Mouse (Mus musculus): ENCODE measurements at regions not wholly inside any gene's neighbourhood (a gene's known extent, or its start where the extent isn't known, plus 50 kb on each side); places are given as distances from the start of the nearest gene placed in this dataset.

DNA sequence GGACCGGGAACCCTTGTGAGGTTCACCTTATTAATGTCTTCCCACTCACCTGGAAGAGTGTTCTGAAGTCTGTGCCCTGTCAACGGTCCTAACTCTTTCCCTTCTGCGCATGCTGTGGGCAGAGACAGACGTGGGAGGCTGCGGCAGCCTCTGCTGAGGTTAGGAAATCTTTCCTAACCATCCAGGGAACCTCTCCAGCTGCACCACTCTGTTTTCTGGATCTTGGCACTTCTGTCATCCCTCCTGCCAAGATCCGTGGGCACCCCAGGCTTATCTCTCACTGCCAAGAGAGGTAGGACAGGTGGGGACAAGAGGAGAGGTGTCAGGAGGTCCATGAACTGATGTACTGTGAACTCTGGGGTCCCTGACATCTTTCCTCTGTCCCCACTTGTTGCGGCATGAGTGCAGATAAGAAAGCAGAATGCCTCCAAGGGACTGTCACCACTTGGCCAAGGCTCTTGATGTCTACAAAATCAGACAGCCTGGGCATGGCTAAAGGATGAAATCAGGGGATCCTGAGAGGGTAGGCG is 114.8 kb downstream of the Ndufa10 start:
- no peak for DNase-seq (ENCODE audit: low read depth, low spot score)
- no peaks in the 10 kb centered on the region for H3K36me3 ChIP-seq (ENCODE audit: control insufficient read depth, insufficient read depth, low read length, poor library complexity, severe bottlenecking)
- no peaks in the 10 kb centered on the region for H3K27me3 ChIP-seq (ENCODE audit: control insufficient read depth, insufficient read depth, low read length, poor library complexity, severe bottlenecking)

DNA sequence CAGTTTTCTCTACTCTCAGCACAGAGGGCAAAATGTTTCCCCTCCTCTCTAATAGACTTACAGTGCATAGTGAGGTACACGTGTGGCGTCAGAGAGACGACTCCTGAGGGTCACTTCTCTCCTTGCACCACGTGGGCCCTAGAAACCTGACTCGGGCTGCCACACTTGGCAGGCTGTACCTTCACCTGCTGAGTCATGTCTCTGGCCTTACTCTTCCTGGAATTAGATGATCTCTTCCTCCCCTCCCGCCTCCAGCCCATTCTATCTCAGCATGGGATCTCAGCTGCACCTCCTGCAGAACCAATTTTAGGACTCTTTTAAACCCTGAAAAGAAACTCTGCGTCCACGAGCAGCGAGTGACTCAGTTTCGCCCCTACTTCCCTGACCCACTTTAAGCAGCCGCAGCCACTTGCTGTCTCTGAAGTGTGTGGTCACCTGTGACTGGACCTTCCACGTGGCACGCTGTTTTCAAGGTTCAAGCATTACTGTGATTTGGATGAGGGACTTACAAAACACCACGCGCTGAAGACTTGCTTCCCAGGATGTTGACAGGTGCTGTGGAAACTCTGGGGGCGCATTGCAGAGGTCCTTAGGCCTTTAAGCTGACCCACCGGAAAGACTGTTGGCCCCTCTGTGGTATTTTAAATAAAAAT is 125.2 kb downstream of the Ndufa10 start:
- H3K36me3 ChIP-seq (ENCODE audit: control insufficient read depth, insufficient read depth, low read length, poor library complexity, severe bottlenecking): no peaks in the 10 kb centered on the region
- DNase-seq (ENCODE audit: low read depth, low spot score): no peak
- H3K27me3 ChIP-seq (ENCODE audit: control insufficient read depth, insufficient read depth, low read length, poor library complexity, severe bottlenecking): no peaks in the 10 kb centered on the region

DNA sequence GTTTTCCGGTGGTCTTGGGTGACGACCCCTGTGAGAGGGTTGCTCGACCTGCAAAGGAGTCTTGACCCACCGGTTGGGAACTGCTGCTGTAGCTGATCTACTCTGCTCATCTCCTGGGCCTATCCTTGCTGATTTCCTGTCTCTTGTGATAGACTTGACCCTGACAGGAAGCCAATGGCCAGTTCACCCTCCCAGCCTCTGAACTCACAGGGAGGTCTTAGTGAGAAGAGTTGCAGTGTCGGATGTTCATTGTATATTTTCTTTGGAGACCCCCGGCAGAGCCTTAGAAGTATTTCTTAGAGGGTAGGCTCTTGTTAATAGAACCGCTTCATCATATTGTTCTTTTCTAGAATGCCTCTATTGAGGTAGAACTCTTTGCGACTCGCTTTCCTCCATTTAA is 126.0 kb downstream of the Ndufa10 start:
- Histone ChIP-seq H3K36me3 (ENCODE audit: control insufficient read depth, insufficient read depth, low read length, poor library complexity, severe bottlenecking) (no peaks in the 10 kb centered on the region), H3K27me3 (ENCODE audit: control insufficient read depth, insufficient read depth, low read length, poor library complexity, severe bottlenecking) (no peaks in the 10 kb centered on the region)
- no peak for DNase-seq (ENCODE audit: low read depth, low spot score)

DNA sequence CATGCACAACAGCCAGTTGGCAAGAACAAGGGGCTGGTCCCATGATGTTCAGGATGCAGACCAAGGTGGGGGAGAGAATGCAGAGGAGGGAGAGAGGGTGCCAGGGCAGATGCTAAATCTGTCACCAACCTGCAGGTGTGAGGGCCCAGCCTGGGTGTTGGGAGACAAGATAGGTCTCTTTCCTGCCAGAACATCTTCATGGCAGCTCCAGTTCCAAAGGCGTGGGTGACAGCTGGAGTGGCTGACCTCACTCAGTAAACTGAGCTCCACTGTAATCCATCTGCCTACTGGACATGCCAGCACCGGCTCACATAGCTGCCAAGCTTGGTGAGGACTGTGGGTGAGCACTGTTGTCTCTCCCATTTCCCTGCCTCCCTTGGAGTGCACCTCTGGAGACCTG is 129.9 kb downstream of the Ndufa10 start:
- no peak for DNase-seq (ENCODE audit: low read depth, low spot score)
- Histone ChIP-seq H3K36me3 (ENCODE audit: control insufficient read depth, insufficient read depth, low read length, poor library complexity, severe bottlenecking) (no peaks in the 10 kb centered on the region), H3K27me3 (ENCODE audit: control insufficient read depth, insufficient read depth, low read length, poor library complexity, severe bottlenecking) (no peaks in the 10 kb centered on the region)

DNA sequence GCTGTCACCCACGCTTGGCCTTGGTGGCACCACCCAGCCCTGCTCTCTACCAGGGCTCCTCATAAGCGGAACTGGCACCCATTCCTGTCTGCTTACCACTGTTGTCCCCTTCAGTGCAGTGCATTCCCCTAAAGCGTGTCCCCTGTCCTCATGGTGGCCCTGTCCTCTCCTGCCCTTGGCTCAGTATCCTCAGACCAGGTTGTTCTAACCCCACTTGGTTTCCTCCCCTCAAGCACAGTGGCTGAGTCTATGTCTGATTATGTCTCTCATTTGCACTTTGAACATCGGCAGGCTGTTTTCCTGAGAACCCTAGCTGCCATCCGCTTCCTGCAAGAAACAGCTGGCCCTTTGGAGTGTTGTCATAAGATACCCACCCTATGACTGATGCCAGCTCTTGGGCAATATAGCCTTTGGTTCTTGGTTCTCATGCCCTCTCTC is 130.5 kb downstream of the Ndufa10 start:
- Histone ChIP-seq H3K36me3 (ENCODE audit: control insufficient read depth, insufficient read depth, low read length, poor library complexity, severe bottlenecking) (no peaks in the 10 kb centered on the region), H3K27me3 (ENCODE audit: control insufficient read depth, insufficient read depth, low read length, poor library complexity, severe bottlenecking) (no peaks in the 10 kb centered on the region)
- no peak for DNase-seq (ENCODE audit: low read depth, low spot score)

DNA sequence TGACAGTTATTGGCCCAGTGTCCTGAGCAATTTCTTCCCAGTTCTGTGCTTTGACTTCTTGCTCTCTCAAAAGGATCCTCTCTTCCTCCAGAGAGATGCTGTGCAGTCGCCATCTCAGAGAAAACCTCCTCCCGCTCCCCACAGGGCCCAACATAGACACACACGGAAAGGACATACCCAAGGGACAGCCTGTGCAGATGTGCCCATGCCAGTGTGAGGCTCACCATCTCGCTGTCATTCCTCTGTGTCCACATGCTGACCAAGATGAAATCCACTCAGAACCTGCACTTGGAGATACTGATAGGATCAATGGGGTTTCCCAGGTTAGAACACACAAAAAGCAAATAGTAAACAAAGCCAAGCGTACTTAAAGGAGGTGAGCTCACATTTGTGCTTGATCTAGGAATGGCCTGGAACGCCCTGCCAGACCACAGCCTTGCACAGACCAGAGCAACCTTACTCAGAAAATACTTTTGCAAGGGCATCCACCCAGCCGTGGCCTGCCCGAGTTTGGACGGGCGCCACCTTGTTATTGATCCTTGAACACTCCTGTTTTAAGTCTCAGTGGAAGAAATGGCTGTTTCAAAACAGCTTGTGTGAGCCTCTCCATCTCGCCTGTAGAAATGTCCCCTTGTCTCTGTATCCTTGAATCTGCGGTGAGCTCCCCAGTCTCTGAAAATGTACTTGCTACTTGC is 131.7 kb downstream of the Ndufa10 start:
- H3K36me3 ChIP-seq (ENCODE audit: control insufficient read depth, insufficient read depth, low read length, poor library complexity, severe bottlenecking): no peaks in the 10 kb centered on the region
- no peaks in the 10 kb centered on the region for H3K27me3 ChIP-seq (ENCODE audit: control insufficient read depth, insufficient read depth, low read length, poor library complexity, severe bottlenecking)
- no peak for DNase-seq (ENCODE audit: low read depth, low spot score)

DNA sequence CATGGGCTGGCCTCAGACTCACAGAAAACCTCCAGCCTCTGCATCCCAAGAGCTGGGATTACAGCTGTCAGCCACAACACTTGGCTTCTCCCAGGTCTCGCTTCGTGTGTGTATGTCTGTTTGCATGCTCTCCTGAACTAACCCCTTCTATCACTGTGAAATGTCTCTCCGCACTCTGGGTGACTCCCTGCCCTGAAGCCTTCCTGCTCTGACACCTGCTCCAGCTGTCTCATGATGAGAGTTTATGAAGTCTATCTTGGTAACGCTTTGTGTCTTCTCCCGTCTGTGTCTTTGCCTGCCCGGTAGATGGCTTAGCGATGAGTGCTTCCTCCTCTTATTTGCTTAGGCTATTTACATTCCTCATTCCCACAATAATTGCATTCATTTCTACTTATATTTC is 133.0 kb downstream of the Ndufa10 start:
- Histone ChIP-seq H3K36me3 (ENCODE audit: control insufficient read depth, insufficient read depth, low read length, poor library complexity, severe bottlenecking) (no peaks in the 10 kb centered on the region), H3K27me3 (ENCODE audit: control insufficient read depth, insufficient read depth, low read length, poor library complexity, severe bottlenecking) (no peaks in the 10 kb centered on the region)
- DNase-seq (ENCODE audit: low read depth, low spot score): no peak

DNA sequence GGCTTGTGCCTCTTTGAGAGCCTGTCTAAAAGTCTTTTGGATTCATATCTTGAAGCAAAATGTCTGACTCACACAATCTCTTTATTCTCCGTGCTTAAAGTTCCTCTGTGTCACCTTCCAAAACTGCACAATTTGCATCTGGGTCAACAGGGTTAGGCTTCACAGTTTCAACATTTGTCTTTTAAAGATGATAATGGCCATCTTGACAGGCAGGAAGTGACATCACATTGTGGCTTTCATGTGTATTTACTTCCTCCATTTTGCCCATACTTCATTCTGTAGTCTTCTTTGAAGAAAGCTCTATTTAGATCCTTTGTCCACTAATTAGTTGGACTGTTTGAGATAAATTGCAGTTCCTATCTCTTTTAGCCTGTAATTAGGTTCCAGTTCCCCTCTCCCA is 135.1 kb downstream of the Ndufa10 start:
- Histone ChIP-seq H3K36me3 (ENCODE audit: control insufficient read depth, insufficient read depth, low read length, poor library complexity, severe bottlenecking) (no peaks in the 10 kb centered on the region), H3K27me3 (ENCODE audit: control insufficient read depth, insufficient read depth, low read length, poor library complexity, severe bottlenecking) (no peaks in the 10 kb centered on the region)
- DNase-seq (ENCODE audit: low read depth, low spot score): no peak

DNA sequence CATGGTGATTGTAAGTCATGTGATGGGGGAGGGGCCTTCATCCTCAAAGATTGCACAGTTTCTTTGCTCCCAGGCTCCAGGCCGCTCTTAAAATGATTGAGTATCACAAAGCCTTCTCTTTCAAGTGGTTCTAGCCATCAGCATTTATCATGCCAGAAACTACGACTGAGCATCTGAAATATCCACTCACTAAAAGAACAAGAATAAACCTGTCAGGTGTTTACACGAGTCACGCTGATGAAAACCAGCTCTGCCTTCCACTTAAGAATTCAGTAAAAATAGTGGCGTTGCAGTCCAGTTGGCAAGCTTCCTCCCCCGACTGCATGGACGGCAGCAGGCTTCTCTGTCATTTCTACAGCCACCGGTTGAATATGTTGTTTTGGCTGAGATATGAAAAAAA is 136.2 kb downstream of the Ndufa10 start:
- H3K27me3 ChIP-seq (ENCODE audit: control insufficient read depth, insufficient read depth, low read length, poor library complexity, severe bottlenecking): no peaks in the 10 kb centered on the region
- no peak for DNase-seq (ENCODE audit: low read depth, low spot score)
- H3K36me3 ChIP-seq (ENCODE audit: control insufficient read depth, insufficient read depth, low read length, poor library complexity, severe bottlenecking): no peaks in the 10 kb centered on the region

DNA sequence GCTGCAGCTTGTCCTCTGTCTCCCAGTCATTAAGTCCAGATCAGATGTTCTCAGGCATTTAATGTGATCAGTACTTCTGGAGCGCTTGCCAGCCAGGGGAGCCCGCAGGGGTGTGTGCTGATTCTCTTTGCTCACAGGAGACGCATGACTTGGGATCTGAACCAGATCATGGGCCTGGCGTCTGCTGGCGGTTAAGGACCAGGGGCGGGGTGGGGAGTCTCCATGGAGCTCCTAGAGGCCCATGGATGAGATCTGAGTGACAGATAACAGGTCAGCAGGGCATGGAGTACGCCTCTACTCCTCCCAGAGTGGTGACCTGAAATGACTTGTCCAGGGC is 136.7 kb upstream of the Hdac4 start:
- no peaks in the 10 kb centered on the region for H3K36me3 ChIP-seq (ENCODE audit: control insufficient read depth, insufficient read depth, low read length, poor library complexity, severe bottlenecking)
- no peak for DNase-seq (ENCODE audit: low read depth, low spot score)
- no peaks in the 10 kb centered on the region for H3K27me3 ChIP-seq (ENCODE audit: control insufficient read depth, insufficient read depth, low read length, poor library complexity, severe bottlenecking)

DNA sequence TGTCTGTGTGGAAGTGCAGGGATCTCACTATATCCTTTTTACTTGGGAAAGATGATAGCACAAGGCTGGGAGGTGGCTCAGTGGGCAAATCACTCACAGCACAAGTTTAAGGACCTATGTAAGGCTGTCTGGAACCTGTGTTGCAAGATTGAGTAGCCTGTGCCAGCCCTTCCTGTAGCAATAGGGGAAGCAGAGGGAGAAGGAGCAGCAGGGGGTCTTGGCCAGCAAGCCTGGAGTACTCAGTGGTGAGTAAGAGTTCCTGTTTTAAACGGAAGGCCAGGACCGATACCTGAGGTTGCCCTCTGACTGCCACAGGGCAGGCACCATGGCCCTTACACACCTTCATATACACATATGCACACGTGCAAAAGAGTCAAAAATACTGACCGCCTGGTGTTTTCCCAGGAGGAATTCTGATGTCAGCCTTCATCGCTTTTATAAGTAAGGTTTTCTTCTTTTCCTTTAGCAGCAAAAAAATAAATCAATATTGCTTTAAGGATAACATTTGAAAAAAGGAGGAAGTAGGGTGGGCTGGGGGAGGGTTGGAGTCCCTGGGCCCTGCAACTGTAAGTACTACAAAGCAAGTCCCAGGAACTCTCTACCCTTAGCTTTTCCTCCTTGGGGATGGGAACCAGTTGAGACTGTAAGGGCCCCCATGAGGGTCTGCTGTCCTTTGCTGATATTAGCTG is 136.2 kb upstream of the Hdac4 start:
- H3K27me3 ChIP-seq (ENCODE audit: control insufficient read depth, insufficient read depth, low read length, poor library complexity, severe bottlenecking): no peaks in the 10 kb centered on the region
- H3K36me3 ChIP-seq (ENCODE audit: control insufficient read depth, insufficient read depth, low read length, poor library complexity, severe bottlenecking): no peaks in the 10 kb centered on the region
- no peak for DNase-seq (ENCODE audit: low read depth, low spot score)

DNA sequence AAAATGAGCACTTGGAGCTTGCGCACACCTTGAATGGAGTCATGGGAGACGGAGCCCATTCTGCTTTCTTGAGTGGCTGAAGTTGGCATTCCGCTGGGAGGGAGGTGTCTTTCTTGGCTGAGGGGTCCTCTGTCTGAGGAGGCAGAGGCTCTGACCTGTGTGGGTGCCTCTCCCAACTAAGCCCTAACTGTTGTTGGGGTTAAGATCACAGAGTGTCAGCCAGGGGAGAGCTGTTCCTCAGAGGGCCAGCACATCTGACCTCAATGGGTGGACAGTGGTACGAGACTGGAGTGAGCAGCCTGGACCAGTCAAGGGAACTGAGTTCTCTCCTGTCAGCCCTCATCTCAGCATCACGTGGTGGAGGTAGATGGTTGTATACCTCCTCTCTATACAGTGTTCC is 134.7 kb upstream of the Hdac4 start:
- DNase-seq (ENCODE audit: low read depth, low spot score): no peak
- Histone ChIP-seq H3K36me3 (ENCODE audit: control insufficient read depth, insufficient read depth, low read length, poor library complexity, severe bottlenecking) (no peaks in the 10 kb centered on the region), H3K27me3 (ENCODE audit: control insufficient read depth, insufficient read depth, low read length, poor library complexity, severe bottlenecking) (no peaks in the 10 kb centered on the region)

DNA sequence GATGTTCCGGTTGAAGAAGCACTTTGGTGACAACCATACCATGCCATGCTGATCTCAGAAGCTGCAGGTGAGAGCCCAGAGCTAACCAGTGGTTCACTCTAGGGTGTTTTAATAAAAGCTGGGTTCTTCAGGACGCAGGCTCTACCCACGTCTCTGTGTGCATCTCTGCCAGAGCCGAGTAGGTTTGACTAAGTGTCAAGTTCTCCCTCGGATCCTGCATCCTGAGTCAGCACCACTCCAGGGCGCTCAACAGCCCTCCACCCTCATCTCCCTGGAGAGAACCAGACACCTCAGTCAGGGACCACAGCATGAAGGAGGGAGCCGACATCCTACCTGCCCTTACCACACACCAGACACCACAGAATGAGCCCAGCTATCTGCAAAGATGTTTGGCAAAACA is 134.0 kb upstream of the Hdac4 start:
- Histone ChIP-seq H3K36me3 (ENCODE audit: control insufficient read depth, insufficient read depth, low read length, poor library complexity, severe bottlenecking) (no peaks in the 10 kb centered on the region), H3K27me3 (ENCODE audit: control insufficient read depth, insufficient read depth, low read length, poor library complexity, severe bottlenecking) (no peaks in the 10 kb centered on the region)
- DNase-seq (ENCODE audit: low read depth, low spot score): no peak

DNA sequence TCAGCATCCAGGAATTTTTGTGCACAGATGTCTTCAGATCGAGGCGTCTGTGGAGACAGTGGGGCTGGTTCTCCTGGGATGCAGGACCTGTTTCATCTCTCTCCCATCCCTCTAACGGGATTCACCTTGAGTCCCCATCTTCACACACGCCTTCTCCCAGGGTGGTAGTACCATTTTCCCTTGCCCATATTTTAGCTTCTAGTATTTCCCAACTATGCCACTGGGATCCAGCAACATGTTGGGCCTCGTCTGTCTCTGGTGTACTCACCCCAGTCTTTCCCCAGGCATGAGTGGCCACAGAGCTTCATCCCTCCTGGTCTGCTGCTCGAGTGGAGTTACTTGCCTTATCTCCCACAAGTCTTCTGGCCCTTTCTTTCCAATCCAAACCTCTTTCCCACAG is 131.6 kb upstream of the Hdac4 start:
- no peaks in the 10 kb centered on the region for H3K27me3 ChIP-seq (ENCODE audit: control insufficient read depth, insufficient read depth, low read length, poor library complexity, severe bottlenecking)
- no peaks in the 10 kb centered on the region for H3K36me3 ChIP-seq (ENCODE audit: control insufficient read depth, insufficient read depth, low read length, poor library complexity, severe bottlenecking)
- DNase-seq (ENCODE audit: low read depth, low spot score): no peak

DNA sequence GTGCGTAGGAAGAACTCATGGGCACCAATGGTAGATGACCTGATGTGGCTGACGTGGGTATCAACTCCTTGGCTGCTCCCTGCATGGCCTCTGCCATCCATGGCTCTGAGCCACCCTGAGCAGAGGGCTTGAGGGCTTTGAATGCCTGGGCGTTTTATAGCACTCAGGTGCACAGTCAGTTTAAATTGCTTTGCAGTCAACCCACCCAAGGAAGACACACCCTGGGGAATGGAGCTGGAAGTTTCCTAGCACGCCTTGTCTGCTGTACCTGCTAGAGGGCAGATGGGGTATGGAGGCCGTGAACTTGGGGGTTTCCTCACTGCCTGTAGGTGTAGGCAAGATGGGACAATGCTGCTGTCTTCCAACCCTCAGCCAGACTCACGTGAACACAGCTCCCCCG is 129.8 kb upstream of the Hdac4 start:
- no peaks in the 10 kb centered on the region for H3K27me3 ChIP-seq (ENCODE audit: control insufficient read depth, insufficient read depth, low read length, poor library complexity, severe bottlenecking)
- no peak for DNase-seq (ENCODE audit: low read depth, low spot score)
- no peaks in the 10 kb centered on the region for H3K36me3 ChIP-seq (ENCODE audit: control insufficient read depth, insufficient read depth, low read length, poor library complexity, severe bottlenecking)
